Mouse (Mus musculus): Measurements from ENCODE around the gene Nacc2. TPM values are rescaled to one million over a fixed set of nuclear protein-coding genes. Genes with fewer than 3 reads are reported as not detected.

Gene Nacc2
- polyA plus RNA-seq, 1 experiment from 2014 or later, result 10.9 TPM

DNA sequence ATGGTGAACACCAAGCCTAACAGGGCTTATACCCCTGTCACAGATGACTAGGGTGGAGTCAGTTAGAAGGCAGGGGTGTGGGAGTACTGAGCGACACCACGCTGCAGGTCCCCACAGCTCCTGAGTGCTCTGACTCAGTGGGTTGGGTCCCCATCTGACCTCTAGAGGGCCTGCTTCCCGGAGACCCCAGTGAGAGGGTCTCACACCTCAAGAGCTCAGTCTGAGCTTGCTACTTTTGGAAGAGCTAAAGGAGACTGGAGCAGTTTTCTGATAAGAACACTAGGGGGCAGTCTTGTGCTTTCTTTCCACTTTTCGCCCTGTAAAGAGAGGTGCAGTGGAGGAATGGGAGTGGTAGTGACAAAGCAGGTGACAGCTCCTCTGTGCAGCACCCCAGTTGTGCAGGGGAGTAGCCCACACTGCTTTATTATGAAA is 30.9 kb upstream of the Nacc2 start:
- peak; percentile 60 for ATAC-seq (ENCODE audit: low read depth)
- Histone ChIP-seq H3K27ac (ENCODE audit: low read length) (no peak overlapping the region), H3K27me3 (ENCODE audit: control insufficient read depth, insufficient read depth, low read depth, low read length) (no peaks in the 10 kb centered on the region), H3K4me2 (ENCODE audit: low read depth, low read length) (no peak overlapping the region), H3K36me3 (ENCODE audit: control insufficient read depth, insufficient read depth, low read length) (no peaks in the 10 kb centered on the region), H3K4me3 (ENCODE audit: low read length) (no peak overlapping the region), H3K4me1 (replicated peaks; ENCODE audit: control insufficient read depth, insufficient read depth, low read length) (no peaks in the 10 kb centered on the region), H3K9ac (ENCODE audit: low read length) (no peak overlapping the region), H3K9me3 (ENCODE audit: control insufficient read depth, low read length) (no peaks in the 10 kb centered on the region)
- WGBS, result 6% methylated on average over 4 of the region's 4 CpGs

DNA sequence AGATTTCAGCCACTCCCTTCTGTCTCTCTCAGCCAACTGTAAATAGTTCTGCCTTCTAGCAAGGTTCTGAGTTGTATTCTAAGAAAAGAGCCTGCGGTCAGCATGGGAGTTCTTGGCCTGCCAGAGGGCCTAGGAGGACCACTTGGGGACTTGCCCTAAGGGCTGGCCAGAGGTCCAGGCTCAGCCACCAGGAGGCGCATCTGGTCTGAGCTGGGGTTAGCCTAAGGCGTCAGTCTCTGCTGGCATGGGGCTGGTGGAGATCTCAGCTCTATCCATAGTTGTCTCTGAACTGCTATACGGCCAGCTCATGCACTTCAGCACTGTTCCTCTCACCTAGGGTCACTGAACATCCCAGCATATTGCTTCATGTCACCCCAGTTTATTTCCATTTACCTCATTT is 30.3 kb upstream of the Nacc2 start:
- Histone ChIP-seq H3K27me3 (ENCODE audit: control insufficient read depth, insufficient read depth, low read depth, low read length) (no peaks in the 10 kb centered on the region), H3K27ac (ENCODE audit: low read length) (no peak overlapping the region), H3K4me1 (replicated peaks; ENCODE audit: control insufficient read depth, insufficient read depth, low read length) (no peaks in the 10 kb centered on the region), H3K9ac (ENCODE audit: low read length) (no peak overlapping the region), H3K4me2 (ENCODE audit: low read depth, low read length) (no peak overlapping the region), H3K4me3 (ENCODE audit: low read length) (no peak overlapping the region), H3K9me3 (ENCODE audit: control insufficient read depth, low read length) (no peaks in the 10 kb centered on the region), H3K36me3 (ENCODE audit: control insufficient read depth, insufficient read depth, low read length) (no peaks in the 10 kb centered on the region)
- WGBS, result 28% methylated on average over 4 of the region's 4 CpGs
- peak; percentile 46 for ATAC-seq (ENCODE audit: low read depth)

DNA sequence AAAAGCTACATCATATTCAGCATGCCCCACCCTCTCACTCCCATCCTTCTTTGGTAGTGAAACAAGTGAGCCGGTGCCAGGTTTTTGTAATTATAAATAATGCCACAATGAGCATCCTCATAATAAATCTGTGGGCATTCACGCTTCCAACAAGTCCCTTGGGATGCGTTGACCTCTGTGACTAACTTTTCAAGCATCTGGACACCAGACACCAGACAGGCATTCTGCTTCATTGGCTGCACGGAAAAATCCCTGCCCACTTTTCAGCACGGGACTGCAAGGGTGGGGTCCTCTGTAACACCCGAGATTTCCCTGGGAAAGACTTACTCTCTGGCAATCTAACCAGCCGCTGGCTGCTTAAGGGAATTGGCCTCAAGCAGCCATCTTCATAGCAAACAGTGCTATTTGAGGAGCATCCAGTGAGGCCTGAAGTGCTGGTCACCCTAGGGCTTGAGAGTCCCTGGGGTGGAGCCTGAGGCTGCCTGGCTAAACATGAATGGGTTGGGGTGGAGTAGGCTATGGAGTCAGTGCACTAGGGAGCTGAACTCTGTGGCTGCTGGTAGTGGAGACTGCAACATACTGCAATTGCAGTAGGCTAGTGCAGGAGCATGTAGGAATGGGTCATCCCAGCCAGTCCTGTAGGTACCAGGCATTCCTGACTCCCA is 24.8 kb upstream of the Nacc2 start:
- no peaks in the 10 kb centered on the region for H3K27me3 ChIP-seq (ENCODE audit: control insufficient read depth, insufficient read depth, low read depth, low read length)
- peaks cover 11% of the 10 kb centered on the region for H3K4me1 ChIP-seq (replicated peaks; ENCODE audit: control insufficient read depth, insufficient read depth, low read length)
- no peak overlapping the region for H3K27ac ChIP-seq (ENCODE audit: low read length)
- ATAC-seq (ENCODE audit: low read depth), result no peak
- no peaks in the 10 kb centered on the region for H3K9me3 ChIP-seq (ENCODE audit: control insufficient read depth, low read length)
- no peak overlapping the region for H3K4me3 ChIP-seq (ENCODE audit: low read length)
- WGBS, result 55% methylated on average over 7 of the region's 7 CpGs
- no peak overlapping the region for H3K4me2 ChIP-seq (ENCODE audit: low read depth, low read length)
- no peak overlapping the region for H3K9ac ChIP-seq (ENCODE audit: low read length)
- no peaks in the 10 kb centered on the region for H3K36me3 ChIP-seq (ENCODE audit: control insufficient read depth, insufficient read depth, low read length)

DNA sequence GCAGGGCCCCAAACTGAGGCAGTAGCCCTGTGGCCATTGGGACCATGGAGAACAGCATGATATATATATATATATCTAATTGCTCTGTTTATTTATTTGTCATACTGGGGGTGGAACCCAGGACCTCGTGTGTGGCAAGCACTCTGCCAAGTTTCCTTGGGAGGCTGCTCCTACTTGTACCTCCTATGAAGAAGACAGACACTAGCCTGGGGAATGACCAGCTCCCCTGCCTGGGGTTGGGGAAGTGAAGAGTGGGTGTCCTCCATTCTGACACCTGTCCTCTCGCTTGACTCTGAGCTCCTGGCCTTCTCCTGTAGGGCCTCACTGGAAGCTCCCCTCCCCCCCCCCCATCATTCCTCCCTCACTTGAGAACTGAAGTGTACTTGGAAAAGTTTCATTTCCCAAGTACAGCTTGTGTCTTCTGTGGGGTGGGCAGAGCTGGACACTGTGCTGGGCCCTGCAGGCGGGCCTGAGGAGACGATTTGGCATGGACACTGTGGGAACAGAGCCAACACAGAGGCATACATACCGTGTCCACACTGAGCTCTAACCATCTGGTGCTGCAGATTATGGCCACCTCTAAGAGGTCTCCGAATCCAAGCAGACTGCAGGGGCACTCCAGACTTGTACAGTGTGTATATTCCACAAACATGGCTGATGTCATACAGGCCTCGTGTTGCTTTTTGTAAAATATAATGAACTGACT is 23.5 kb upstream of the Nacc2 start:
- H3K36me3 ChIP-seq (ENCODE audit: control insufficient read depth, insufficient read depth, low read length), result no peaks in the 10 kb centered on the region
- WGBS, result 23% methylated on average over 7 of the region's 7 CpGs
- no peaks in the 10 kb centered on the region for H3K27me3 ChIP-seq (ENCODE audit: control insufficient read depth, insufficient read depth, low read depth, low read length)
- H3K9ac ChIP-seq (ENCODE audit: low read length), result no peak overlapping the region
- H3K27ac ChIP-seq (ENCODE audit: low read length), result no peak overlapping the region
- no peak overlapping the region for H3K4me3 ChIP-seq (ENCODE audit: low read length)
- no peaks in the 10 kb centered on the region for H3K9me3 ChIP-seq (ENCODE audit: control insufficient read depth, low read length)
- peak; percentile 67 for ATAC-seq (ENCODE audit: low read depth)
- H3K4me2 ChIP-seq (ENCODE audit: low read depth, low read length), result no peak overlapping the region
- H3K4me1 ChIP-seq (replicated peaks; ENCODE audit: control insufficient read depth, insufficient read depth, low read length), result peaks cover 11% of the 10 kb centered on the region

DNA sequence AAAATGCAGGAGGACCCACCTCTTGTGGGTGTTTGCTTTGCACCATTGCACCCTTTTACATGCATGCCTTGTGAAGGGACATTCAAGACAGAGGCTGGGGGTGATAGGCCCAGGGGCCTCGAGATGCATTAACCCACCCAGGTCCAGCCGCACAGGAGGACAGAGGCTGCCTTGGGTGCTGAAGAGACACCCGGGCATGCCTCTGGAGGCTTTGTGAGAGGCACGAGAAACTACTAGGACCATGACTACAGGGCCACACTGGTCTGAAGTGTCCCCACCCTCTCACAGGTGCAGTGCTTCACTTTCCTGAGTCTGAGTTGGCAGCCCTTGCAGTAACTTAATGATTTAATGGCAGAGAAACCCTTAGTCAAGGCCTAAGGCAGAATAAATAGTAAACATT is 22.1 kb upstream of the Nacc2 start:
- H3K4me3 ChIP-seq (ENCODE audit: low read length), result no peak overlapping the region
- peaks cover 15% of the 10 kb centered on the region for H3K4me1 ChIP-seq (replicated peaks; ENCODE audit: control insufficient read depth, insufficient read depth, low read length)
- no peak overlapping the region for H3K27ac ChIP-seq (ENCODE audit: low read length)
- WGBS, result 81% methylated on average over 4 of the region's 4 CpGs
- no peaks in the 10 kb centered on the region for H3K36me3 ChIP-seq (ENCODE audit: control insufficient read depth, insufficient read depth, low read length)
- H3K9me3 ChIP-seq (ENCODE audit: control insufficient read depth, low read length), result no peaks in the 10 kb centered on the region
- no peak overlapping the region for H3K4me2 ChIP-seq (ENCODE audit: low read depth, low read length)
- no peak overlapping the region for H3K9ac ChIP-seq (ENCODE audit: low read length)
- no peaks in the 10 kb centered on the region for H3K27me3 ChIP-seq (ENCODE audit: control insufficient read depth, insufficient read depth, low read depth, low read length)
- no peak for ATAC-seq (ENCODE audit: low read depth)

DNA sequence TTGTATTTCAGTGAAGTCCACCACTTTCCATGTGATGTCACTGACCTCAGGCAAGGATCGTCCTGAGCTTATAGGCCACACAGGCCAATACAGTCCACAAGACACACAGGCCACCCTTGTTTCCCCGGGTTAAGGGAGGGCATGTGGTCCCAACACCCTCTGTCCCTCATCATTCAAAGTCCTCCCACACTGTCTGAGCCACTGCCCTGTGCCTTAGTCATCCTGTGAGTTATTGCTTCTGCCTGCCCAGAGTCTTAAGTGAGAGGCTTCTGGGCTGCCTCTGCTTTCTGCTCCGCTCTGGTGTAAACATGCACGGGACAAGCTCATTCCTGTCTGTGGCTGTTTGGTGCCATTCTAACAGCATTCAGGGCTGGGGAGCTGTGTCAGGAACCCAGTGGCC is 21.3 kb upstream of the Nacc2 start:
- ATAC-seq (ENCODE audit: low read depth), result no peak
- whole genome bisulfite sequencing, result 51% methylated on average over 4 of the region's 4 CpGs
- Histone ChIP-seq H3K4me3 (ENCODE audit: low read length) (no peak overlapping the region), H3K4me1 (replicated peaks; ENCODE audit: control insufficient read depth, insufficient read depth, low read length) (peaks cover 16% of the 10 kb centered on the region), H3K36me3 (ENCODE audit: control insufficient read depth, insufficient read depth, low read length) (no peaks in the 10 kb centered on the region), H3K27ac (ENCODE audit: low read length) (no peak overlapping the region), H3K27me3 (ENCODE audit: control insufficient read depth, insufficient read depth, low read depth, low read length) (no peaks in the 10 kb centered on the region), H3K9me3 (ENCODE audit: control insufficient read depth, low read length) (no peaks in the 10 kb centered on the region), H3K4me2 (ENCODE audit: low read depth, low read length) (no peak overlapping the region), H3K9ac (ENCODE audit: low read length) (no peak overlapping the region)

DNA sequence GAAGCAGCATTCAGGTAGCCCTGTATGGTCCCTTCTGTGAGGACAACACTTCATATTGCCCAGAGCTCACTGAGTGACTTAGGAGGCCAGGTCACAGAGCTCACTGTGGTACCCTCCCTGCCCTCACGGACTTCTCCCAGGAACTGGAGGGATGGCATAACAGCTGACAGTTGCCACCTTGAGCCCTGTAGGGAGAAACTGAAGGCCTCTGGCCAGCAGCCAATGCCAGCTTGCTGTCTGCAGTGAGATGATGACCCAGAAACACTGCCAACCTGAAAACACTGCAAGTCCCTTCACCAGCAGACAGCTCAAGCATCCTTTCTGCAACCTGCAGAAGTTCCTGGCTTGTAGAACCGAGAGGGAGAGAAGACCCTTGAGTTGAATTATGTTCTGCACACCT is 20.5 kb upstream of the Nacc2 start:
- Histone ChIP-seq H3K36me3 (ENCODE audit: control insufficient read depth, insufficient read depth, low read length) (no peaks in the 10 kb centered on the region), H3K27me3 (ENCODE audit: control insufficient read depth, insufficient read depth, low read depth, low read length) (no peaks in the 10 kb centered on the region), H3K9ac (ENCODE audit: low read length) (no peak overlapping the region), H3K4me1 (replicated peaks; ENCODE audit: control insufficient read depth, insufficient read depth, low read length) (peaks cover 24% of the 10 kb centered on the region), H3K9me3 (ENCODE audit: control insufficient read depth, low read length) (no peaks in the 10 kb centered on the region), H3K4me3 (ENCODE audit: low read length) (no peak overlapping the region), H3K27ac (ENCODE audit: low read length) (no peak overlapping the region), H3K4me2 (ENCODE audit: low read depth, low read length) (no peak overlapping the region)
- WGBS, result 64% methylated on average over 2 of the region's 2 CpGs
- ATAC-seq (ENCODE audit: low read depth), result no peak

DNA sequence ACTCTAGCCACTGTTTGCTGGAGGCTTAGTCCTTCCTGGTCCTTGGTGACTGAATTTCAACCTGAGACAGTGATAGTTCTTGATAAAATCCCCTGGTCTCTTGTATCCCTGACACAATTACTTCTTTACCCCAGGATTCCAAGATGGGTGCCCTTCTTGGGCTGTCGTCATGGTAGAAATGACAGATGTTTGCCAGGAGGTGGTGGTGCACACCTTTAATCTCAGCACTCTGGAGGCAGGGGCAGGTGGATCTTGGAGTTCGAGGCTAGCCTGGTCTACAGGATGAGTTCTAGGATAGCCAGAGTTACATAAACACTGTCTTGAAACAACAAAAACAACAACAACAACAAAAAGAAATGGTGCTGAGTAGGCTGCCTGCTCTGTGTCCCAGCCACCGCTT is 20.0 kb upstream of the Nacc2 start:
- no peak overlapping the region for H3K27ac ChIP-seq (ENCODE audit: low read length)
- no peaks in the 10 kb centered on the region for H3K27me3 ChIP-seq (ENCODE audit: control insufficient read depth, insufficient read depth, low read depth, low read length)
- H3K36me3 ChIP-seq (ENCODE audit: control insufficient read depth, insufficient read depth, low read length), result no peaks in the 10 kb centered on the region
- WGBS, result 79% methylated on average over 3 of the region's 3 CpGs
- H3K9ac ChIP-seq (ENCODE audit: low read length), result no peak overlapping the region
- H3K9me3 ChIP-seq (ENCODE audit: control insufficient read depth, low read length), result no peaks in the 10 kb centered on the region
- no peak for ATAC-seq (ENCODE audit: low read depth)
- peaks cover 27% of the 10 kb centered on the region for H3K4me1 ChIP-seq (replicated peaks; ENCODE audit: control insufficient read depth, insufficient read depth, low read length)
- H3K4me3 ChIP-seq (ENCODE audit: low read length), result no peak overlapping the region
- H3K4me2 ChIP-seq (ENCODE audit: low read depth, low read length), result no peak overlapping the region

DNA sequence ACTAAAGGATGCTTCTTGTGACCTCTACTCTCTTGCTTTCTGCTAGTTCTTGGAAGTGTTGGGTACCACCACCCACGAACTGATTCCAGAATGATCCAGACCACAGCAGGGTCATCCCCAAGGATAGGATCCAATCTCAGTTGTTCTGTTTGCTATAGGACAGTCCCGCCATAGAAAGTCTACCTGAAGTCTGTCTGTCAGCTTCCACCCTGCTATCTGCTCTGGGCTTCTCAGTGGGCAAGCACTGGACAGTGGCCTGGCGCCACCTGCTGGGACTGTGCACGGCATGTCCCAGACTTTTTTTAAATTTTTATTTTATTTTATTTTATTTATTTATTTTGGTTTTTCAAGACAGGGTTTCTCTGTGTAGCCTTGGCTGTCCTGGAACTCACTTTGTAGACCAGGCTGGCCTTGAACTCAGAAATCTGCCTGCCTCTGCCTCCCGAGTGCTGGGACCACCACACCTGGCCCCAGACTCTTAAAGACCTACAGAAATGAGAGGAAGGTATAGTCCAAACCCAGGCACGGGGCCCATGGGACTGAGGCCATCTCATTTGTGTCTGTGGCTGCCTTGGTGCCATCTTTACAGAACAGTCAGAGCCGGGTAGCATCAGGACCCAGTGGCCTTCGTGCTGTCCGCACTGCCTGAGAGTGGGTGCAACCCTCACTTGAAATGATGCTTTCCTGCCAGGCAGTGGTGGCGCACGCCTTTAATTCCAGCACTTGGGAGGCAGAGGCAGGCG is 19.0 kb upstream of the Nacc2 start:
- 56% methylated on average over 12 of the region's 12 CpGs for WGBS
- no peak overlapping the region for H3K4me2 ChIP-seq (ENCODE audit: low read depth, low read length)

More for the DNA sequence above, 19.0 kb upstream of the Nacc2 start:
- no peaks in the 10 kb centered on the region for H3K9me3 ChIP-seq (ENCODE audit: control insufficient read depth, low read length)
- no peak for ATAC-seq (ENCODE audit: low read depth)
- no peak overlapping the region for H3K4me3 ChIP-seq (ENCODE audit: low read length)
- H3K27me3 ChIP-seq (ENCODE audit: control insufficient read depth, insufficient read depth, low read depth, low read length), result no peaks in the 10 kb centered on the region
- peaks cover 27% of the 10 kb centered on the region for H3K4me1 ChIP-seq (replicated peaks; ENCODE audit: control insufficient read depth, insufficient read depth, low read length)
- no peak overlapping the region for H3K9ac ChIP-seq (ENCODE audit: low read length)
- 0 out of 2 replicates have a peak, but pooled peaks cover 3% of the 10 kb centered on the region for H3K36me3 ChIP-seq (ENCODE audit: control insufficient read depth, insufficient read depth, low read length)
- H3K27ac ChIP-seq (ENCODE audit: low read length), result no peak overlapping the region
